Mouse (Mus musculus) monocyte, adult 59 days (primary cell): ENCODE results near the gene Vmn1r181. TPM values are rescaled to one million over a fixed set of nuclear protein-coding genes. Genes with fewer than 3 reads are reported as not detected.

Experiments
- total RNA-seq, 2 experiments: library from RNA; stranded (reverse); gene quantifications; one replicate each; pipeline ENCODE4 v1.2.4; 2023

Gene Vmn1r181
- total RNA-seq, result not detected

GRCm38 (mm10) chr7:23974315-23974714 lies at the start of gene Vmn1r181:
Gene Vmn1r181 (plus strand): TSS chr7:23974615.

DNA sequence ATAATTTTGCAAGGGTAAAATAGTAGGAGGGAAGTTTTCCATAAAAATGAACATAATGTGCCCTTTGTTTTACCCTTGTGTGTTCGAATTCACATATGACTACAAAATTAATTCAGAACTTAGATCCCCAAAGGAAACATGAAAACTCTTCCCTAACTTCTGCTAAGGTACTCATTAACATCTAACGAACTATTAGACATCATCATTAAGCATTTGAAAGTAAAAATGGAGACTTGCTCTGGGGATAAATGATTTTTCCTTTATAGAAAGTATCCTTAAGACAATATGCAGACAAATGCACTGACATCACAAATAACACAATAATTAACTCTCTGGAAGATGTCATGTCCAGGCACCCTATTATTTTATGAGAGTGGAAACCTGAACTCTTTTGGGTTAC lies 47.7 kb upstream of the Vmn1r181 start, which contains the start of gene Vmn1r179:
Gene Vmn1r179, plus strand, starts transcription at position 301 of the 400 bp plus-strand sequence.

GRCm38 (mm10) chr7:23950332-23950731 lies 24.1 kb upstream of the Vmn1r181 start, which contains the start of gene Vmn1r180:
Gene Vmn1r180 (plus strand): TSS chr7:23950632.

GRCm38 (mm10) chr7:24001391-24001790 lies 27.0 kb downstream of the Vmn1r181 start, which contains the start of gene V1rd19:
Gene V1rd19 (plus strand): TSS chr7:24001691.

Other genes starting within 250 kb of the Vmn1r181 start
- not detected for gene Vmn1r174, start 222.3 kb upstream of the Vmn1r181 start, total RNA-seq
- not detected for gene Vmn1r175, start 164.0 kb upstream of the Vmn1r181 start, total RNA-seq
- not detected for gene Vmn1r176, start 137.2 kb upstream of the Vmn1r181 start, total RNA-seq
- not detected for gene Vmn1r177, start 108.2 kb upstream of the Vmn1r181 start, total RNA-seq
- gene Vmn1r178, start 82.6 kb upstream of the Vmn1r181 start, total RNA-seq, result not detected
- gene Vmn1r179, start 47.6 kb upstream of the Vmn1r181 start, total RNA-seq, result not detected
- not detected for gene Vmn1r180, start 24.0 kb upstream of the Vmn1r181 start, total RNA-seq
- gene V1rd19, start 27.1 kb downstream of the Vmn1r181 start, total RNA-seq, result not detected
- gene Vmn1r183, start 78.6 kb downstream of the Vmn1r181 start, total RNA-seq, result not detected
- gene Zfp180, start 107.3 kb downstream of the Vmn1r181 start, total RNA-seq, result 10 to 100 TPM; 18.8 to 20.5 TPM
- 1 to 10 TPM; 1.9 to 2.2 TPM for gene Zfp112, start 137.7 kb downstream of the Vmn1r181 start, total RNA-seq
- gene Zfp235, start 159.6 kb downstream of the Vmn1r181 start, total RNA-seq, result 1 to 10 TPM; 4.7 to 5.1 TPM
- gene Zfp114, start 200.4 kb downstream of the Vmn1r181 start, total RNA-seq, result not detected
- gene Zfp111, start 236.8 kb downstream of the Vmn1r181 start, total RNA-seq, result 1 to 10 TPM; 3.3 to 4.2 TPM